Mouse (Mus musculus) urinary bladder, adult 18-20 months (tissue): ENCODE results near the gene Cfap126.
A peak's percentile ranks its signal among the peaks of the same experiment; 100 is the strongest.
"Not testable (repeated sequence)": the region's sequence is repeated elsewhere in the genome, so short reads cannot be mapped to it uniquely, and the experiment has no call there.

Experiments used
- DNase-seq, 2 experiments: peaks; one replicate each; pipeline ENCODE4 v3.0.0; 2022; ENCODE audit warnings: low spot score in 2 of 2, mixed read lengths in 2 of 2

Cfap126 gene

GRCm38 (mm10) chr1:171113873-171114299, at the start of gene Cfap126:
Gene Cfap126, plus strand, starts transcription at chr1:171113918.
- DNase-seq = peak; percentile 81 to 90

GRCm38 (mm10) chr1:171064491-171065242, 49.1 kb upstream of the Cfap126 start, which contains the start of gene Fcgr3:
Gene Fcgr3, minus strand, starts transcription at chr1:171064935.
- DNase-seq = peak; percentile 64 to 95

DNA sequence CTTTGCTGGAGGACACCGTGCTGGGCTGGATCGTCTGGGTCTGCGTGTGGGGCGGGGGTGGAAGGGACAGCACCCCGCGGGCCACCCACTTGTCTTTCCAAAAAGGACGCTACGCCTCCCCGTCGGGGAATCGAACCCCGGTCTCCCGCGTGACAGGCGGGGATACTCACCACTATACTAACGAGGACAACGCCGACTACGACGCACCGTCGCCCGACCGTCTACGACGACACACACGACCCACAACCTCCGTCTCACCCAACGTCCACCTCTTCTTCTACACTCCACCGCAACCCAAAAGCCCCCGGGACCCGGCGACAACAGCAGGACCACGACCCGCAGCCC, 48.5 kb upstream of the Cfap126 start:
- not testable (repeated sequence) for DNase-seq

- DNase-seq = not testable (repeated sequence)
Observed at GRCm38 (mm10) chr1:171065768-171066167, 48.0 kb upstream of the Cfap126 start.

GRCm38 (mm10) chr1:171066583-171066982, 47.1 kb upstream of the Cfap126 start:
- not testable (repeated sequence) for DNase-seq

DNA sequence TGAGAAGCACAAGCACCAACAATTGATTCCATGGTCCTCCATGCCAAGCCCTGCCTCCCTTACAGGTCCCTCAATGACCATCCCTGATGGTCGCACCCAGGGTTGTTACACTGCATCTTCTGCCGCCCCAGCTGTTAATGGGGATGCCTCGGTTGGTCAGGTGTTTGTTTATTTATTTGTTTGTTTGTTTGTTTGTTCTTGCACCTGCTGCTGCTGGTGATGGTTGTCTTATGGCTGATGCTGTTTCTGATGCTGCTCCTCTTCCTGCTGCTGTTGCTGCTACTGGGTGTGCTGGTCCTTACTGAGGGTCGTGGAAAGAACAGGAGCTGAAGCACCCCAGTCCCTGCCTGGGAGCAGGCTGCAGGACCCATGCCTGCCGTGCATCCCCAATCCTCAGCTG, 45.8 kb upstream of the Cfap126 start:
- DNase-seq = not testable (repeated sequence)

DNA sequence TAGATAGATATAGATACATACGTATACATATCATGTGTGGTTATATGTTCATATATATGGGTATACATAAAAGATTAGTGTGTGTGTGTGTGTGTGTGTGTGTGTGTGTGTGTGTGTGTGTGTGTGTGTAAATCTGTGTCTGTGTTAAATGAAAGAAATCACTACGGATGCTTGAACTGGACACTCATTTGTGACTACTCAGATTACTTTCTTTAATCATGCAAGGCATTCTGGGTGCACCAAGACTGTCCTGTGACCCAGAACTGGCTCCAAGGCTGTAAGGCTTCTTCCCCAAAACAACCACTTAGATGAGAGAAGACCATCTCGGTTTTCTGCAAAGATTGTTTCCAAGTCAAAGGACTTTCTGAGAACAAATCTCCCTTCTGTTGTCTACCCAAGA, 44.2 kb upstream of the Cfap126 start:
- peak in 1 of 2 experiments; percentile 27 for DNase-seq

GRCm38 (mm10) chr1:171070879-171071278, 42.8 kb upstream of the Cfap126 start:
- not testable (repeated sequence) for DNase-seq

GRCm38 (mm10) chr1:171071726-171072125, 42.0 kb upstream of the Cfap126 start:
- DNase-seq = not testable (repeated sequence)

GRCm38 (mm10) chr1:171072217-171072616, 41.5 kb upstream of the Cfap126 start:
- DNase-seq = not testable (repeated sequence)

GRCm38 (mm10) chr1:171074283-171074682, 39.4 kb upstream of the Cfap126 start:
- DNase-seq = not testable (repeated sequence)

DNA sequence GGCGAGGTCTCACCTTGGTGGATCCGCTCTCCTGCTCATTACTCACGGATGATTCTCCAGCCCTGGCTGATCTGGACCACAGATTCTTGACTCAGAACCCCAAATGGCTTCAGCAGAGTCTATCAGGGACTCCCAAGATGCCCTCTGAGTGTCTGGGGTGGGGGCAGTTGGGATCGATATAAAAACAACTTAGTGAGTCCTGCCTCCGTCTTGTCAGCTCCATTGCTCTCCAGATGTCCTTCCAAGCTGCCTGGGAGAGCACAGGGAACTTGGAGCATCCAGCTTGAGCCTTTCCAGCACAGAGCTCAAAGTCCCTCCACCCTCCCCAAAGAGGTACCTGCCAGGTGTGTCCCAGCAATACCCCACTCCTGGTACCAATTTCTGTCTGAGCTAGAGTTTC, 37.5 kb upstream of the Cfap126 start:
- not testable (repeated sequence) for DNase-seq

- DNase-seq = not testable (repeated sequence)
Observed at GRCm38 (mm10) chr1:171077192-171077591, 36.5 kb upstream of the Cfap126 start.

DNA sequence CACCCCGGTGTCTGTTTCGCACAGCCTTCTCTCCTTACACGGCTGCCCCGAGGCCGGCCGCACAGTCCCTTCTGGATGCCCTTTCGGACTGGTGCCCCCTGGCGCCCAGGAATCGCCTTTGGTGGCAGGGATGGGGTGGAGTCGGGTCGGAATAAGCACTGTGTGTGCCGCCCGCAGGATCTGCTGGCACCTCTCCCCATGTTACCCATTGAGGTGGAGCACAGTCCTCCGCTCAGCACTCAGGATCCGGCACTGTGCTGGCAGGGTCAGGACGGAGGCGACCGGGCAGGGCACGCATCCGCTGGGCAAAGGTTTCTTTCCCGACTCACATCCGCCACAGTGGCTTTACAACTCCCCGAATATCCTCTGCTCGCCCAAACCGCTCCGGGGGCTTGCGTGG, 35.8 kb upstream of the Cfap126 start:
- peak in 1 of 2 experiments; percentile 80 for DNase-seq

DNA sequence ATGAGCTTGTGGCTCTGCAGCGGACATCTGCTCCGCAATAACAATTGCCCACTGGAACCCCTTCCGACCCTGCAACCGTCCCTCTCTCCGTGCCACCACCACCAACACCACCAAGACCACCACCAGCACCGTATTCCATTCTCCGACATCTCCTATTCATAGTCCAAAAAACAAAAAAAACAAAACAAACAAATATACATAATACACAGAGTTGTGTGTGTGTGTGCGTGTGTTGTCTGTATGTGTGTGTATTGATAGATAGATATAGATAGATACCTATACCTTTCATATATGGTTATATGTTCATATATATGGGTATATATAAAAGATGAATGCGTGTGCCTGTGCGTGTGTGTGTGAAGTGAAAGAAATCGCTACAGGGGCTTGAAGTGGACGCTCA, 35.3 kb upstream of the Cfap126 start:
- DNase-seq = not testable (repeated sequence)

DNA sequence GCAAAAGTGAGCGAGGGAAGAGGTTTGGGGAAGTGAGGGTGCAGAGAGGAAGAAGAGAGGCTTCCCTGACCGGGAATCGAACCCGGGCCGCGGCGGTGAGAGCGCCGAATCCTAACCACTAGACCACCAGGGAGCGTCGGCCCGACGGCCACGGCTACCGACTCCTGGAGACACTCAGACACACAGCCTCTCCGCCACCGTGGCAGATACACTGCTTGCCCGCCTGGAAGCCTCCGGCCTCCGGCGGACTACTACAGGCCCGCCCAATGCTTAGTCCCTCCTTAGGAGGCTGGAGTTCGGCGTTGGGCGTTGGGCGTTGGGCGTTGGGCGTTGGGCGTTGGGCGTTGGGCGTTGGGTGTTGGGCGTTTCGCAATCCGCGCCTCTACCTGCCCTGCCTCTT, 34.4 kb upstream of the Cfap126 start:
- DNase-seq = not testable (repeated sequence)

- DNase-seq = not testable (repeated sequence)
Observed at GRCm38 (mm10) chr1:171079825-171080224, 33.9 kb upstream of the Cfap126 start.

DNA sequence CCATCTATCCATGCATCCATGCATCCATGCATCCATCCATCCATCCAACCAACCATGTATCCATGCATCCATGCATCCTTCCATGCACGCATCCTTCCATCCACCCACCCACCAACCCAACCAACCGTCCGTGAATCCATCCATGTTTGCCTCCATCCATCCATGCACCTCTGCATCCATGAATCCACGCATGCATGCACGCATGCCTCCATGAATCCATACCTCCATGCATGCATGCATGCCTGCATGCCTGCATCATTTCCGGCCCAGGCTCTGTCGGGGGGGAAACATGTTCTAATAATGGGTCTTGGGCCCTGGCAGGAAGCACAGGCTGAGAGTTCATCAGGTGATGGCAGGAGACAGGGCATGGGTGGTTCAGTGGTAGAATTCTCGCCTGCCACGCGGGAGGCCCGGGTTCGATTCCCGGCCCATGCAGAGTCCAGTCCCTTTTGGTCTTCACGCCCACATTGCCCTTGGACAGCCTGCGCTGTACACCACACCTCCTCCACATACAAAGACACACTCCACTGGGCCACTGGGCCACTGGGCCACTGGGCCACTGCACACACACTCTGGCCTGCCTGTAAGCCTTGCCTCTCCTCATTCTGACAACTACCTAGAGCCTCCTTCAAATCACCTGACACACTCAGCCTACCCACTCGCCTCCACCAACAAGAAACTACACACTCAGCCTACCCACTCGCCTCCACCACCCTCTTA, 32.0 kb upstream of the Cfap126 start:
- DNase-seq = not testable (repeated sequence)

DNA sequence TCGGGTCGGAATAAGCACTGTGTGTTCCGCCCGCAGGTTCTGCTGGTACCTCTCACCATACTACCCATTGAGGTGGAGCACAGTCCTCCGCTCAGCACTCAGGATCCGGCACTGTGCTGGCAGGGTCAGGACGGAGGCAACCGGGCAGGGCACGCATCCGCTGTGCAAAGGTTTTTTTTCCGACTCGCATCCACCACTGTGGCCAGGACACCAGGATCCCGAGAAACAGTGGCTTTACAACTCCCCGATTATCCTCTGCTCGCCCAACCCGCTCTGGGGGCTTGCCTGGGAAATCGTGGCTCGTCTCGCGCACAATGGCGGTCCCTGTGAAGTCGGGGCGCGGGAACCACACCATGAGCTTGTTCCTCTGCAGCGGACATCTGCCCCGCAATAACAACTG, 28.0 kb upstream of the Cfap126 start:
- DNase-seq = no peak

DNA sequence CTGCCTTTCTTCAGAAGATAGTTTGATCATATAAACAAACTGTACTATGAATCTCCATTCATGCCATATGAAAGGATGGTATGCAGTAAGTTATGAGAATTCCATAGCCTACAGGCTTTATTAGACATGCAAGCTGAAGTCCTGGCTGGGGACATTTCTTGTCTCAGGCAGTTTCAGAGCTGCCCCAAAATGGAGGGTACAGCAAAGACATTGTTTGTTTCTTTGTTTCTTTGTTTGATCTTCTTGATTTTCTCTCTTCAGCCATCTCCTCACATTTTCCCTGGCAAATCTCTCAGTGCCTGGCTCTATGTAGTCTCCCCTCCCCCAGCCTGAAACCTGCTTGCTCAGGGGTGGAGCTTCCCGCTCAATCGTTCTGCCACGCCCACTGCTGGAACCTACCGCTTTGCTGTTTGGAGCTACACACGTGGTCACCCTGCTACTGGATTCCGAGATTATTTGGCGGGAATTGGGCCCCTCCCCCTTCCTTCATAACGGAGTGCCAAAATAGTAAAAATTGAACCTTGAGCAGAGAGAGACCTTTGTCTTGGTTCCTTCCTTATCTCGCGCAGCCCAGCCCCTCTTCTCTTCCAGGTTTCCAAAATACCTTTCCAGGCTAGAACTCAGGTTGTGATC, 25.4 kb upstream of the Cfap126 start:
- DNase-seq = not testable (repeated sequence)

DNA sequence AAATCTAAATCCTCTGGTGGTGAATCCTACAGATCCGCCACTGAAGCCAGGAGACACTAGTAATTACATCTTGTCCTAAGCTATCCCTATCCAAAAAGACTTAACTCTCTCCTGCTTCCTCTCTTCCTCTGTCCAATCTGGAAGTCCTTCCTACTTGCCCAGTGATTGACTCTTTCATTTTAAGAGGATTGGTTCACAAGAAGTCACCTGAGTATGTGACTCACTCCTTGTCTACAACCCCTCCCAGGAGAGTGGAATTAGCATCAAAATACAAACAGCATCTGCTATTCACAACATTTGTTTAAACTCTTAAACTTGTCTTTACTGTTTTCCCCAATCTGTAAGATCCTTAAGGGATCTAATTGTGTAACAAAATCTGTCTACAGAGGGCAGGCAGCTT, 23.8 kb upstream of the Cfap126 start:
- no peak for DNase-seq

GRCm38 (mm10) chr1:171090761-171091160, 23.0 kb upstream of the Cfap126 start:
- no peak for DNase-seq
